Mouse (Mus musculus): ENCODE data around the gene Ift43.
A peak's percentile ranks its signal among the peaks of the same experiment; 100 is the strongest.

Ift43 gene

DNA sequence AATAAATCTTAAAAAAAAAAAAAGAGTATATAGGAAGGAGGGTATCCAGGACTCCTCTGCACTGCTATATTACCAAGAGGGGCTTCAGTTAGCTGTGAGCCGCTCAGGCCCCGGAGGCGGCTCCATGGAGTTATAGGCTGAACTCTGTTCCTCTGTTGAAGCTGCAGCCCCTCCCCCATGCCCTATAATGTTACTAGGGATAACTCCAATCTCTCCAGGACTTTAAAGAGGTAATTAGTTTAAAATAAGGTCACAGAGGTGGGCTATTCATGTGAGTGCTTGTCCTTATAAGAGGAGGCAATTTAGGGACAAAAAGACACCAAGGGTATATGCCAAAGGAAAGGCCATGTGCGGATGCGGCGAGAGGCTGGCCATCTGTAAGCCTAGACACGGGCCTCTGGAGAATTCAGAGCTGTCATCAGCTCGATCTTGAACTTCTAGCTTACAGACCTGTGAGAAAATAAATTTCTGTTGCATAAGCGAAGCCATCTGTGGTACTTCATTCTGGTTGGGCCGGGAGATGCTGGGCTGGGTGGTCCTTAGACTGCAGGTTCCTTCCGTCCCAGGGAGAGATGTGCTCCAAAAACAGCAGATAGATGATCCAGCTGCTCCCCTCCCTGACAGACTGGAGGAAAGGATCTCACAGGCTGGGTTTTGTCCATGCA, 94.5 kb downstream of the Ift43 start:
- no peak for DNase-seq

DNA sequence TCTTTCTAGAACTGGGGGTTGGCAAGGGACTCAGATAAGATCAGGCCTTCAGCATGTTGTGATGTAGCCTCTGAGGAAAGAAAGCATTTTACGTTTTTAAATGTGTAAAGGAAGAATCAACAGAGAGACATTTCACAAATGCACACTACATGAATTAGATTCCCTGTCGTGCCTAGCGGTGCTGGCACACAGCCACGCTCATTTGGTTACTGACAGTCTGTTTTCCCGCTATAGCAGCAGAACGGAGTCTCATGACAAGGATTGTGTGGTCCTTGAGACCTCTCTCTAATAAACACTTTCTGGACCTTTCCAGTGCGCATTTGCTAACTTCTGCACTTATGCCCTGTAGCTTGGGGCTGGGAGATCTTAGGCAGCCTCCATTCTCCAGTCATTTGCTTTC, 96.9 kb downstream of the Ift43 start:
- DNase-seq = no peak

DNA sequence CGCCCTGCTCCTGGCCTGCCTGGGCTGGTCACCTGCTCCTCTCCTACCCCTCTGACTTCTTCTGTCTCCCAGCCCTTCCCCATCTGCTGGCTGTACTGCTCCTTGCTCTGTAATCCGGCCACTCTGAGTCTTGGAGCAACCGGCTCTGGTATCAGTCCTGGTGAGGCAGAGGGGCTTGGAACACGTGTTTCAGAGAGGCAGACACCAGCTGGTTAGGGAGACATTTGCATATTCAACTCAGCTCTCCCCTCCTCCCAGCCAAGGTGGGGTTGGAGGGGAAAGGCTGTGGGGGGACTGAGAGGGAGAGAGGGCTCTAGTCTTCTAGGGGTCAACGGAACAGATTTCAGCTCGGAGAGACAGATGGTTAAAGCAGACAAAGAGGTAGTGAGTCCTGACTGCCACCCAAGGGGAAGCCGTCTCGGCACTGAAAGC, 99.0 kb downstream of the Ift43 start:
- DNase-seq = no peak

DNA sequence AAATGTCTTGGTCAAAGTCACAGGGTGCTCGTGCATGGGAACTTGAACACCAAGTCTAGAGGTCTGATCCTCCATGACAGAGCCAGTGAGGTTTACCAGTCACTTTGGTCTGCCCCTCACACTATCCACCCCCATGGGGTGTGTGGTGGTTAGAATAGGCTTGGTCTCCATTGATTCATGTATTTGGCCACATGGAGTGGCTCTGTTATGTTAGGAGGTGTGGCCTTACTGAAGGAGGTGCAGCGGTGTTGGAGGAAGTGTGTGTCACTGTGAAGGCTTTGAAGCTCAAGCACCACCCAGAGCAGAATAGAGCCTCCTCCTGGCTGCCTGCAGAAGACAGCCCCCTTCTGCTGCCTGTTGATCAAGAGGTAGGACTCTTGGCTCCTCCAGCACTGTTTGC, 99.5 kb downstream of the Ift43 start:
- DNase-seq = no peak

DNA sequence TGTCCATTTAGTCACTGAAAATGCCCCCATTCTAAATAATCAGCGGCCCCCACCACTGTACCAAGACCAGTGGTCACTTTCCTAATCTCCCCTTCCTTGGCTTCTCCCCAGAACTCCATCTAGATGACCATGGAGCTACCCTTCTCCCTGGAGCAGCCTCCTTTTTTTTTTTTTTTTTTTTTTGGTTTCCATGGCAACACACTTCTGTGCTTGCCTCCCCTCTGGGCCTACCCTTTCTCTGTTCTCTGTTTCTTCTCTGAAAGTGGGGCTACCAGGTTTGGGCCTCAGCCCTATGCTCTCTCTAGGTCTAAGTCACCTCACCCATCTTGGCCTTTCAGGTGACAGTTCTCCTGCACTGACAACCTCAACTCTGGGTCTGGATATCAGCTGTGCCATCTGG, 100.1 kb downstream of the Ift43 start:
- no peak for DNase-seq

DNA sequence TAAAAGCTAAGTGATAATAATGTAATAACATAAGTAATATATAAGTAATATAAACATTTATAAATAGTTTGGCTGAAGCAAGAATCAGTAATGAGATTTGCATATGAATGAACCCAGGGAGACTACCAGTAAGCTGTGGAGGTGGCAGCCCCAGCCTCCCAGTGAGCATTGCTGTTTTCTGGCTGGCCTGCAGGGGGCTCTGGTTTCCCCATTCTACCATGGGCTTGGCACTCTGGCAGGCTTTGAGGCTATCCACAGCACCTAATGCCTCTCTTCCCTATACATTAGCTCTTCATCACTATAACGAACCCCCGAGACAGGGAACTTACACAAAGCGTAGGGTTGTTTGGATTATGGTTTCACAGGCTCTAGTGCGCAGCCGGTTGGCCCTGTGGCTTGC, 105.8 kb downstream of the Ift43 start:
- peak in 1 of 2 experiments; percentile 6 for DNase-seq

DNA sequence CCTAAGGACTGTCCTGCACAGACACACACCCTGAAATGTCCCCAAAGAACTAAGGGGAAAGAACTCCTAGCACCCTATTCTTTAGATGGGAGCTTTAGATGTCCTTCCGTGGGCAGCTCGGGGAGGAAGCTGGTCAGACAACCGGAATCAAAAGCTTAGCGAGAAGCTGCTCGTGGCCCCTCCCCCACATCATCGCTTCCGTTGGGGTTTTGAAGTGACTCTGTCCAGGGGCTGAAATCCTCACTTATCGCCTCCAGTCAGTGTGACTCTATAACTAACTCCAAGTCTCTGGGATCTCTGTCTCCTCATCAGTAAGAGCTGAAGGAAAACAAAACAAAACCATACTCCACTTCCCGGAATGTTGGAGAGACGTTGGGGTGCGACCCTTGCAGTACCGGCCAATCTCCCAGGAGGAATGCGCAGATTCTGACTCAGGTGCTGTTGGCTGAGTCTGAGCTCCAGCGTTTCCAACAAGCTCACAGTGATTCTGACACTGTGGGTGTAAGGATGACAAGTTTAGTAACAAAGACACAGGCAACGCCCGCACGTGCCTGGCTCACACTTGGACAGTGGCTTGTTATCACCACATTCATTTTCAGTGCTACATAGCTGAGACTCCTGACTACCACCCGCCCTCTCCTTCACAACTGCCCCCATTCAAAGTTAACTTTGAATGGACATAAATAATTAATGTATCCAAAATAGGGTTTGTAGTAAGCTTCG, 107.4 kb downstream of the Ift43 start:
- DNase-seq = peak in 1 of 2 experiments; percentile 16

DNA sequence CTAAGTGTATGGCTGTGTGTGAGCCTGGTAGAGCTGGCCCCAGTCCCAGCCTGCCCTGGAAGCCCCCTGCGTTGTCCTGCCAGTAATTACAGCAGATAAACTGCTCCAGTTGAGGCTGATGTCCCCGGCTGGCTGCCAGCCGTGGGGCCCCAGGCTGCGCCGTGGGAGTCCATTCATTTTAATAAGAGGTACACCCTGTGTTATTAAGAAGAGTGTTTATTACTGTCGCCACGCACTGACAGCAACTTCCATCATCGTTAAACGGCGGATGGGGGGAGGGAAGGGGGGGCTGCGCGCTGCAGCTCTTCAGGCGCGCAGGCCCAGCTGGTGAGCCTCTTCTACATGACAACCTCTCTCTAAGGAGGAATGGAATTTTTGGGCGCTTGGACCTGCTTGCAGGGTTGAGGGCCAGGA, 109.7 kb downstream of the Ift43 start:
- no peak for DNase-seq

DNA sequence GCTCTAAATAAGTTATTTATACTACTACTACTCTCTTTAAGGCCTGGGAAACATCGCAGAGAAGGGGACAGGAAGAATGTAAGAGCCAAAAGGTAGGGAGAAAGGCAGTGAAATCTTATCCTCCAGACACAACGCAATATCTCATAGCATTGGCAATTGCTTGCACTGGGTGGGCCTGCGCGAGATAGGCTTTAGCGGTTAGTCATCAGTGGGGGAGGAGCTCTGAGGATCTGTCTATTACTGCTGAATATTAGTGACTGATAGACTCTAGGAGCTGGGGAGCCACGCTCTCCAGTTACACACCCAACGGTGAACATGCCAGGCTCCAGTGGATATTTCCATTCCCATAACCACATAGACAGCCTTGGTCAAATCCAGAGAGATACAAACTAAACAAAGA, 114.6 kb downstream of the Ift43 start:
- no peak for DNase-seq

DNA sequence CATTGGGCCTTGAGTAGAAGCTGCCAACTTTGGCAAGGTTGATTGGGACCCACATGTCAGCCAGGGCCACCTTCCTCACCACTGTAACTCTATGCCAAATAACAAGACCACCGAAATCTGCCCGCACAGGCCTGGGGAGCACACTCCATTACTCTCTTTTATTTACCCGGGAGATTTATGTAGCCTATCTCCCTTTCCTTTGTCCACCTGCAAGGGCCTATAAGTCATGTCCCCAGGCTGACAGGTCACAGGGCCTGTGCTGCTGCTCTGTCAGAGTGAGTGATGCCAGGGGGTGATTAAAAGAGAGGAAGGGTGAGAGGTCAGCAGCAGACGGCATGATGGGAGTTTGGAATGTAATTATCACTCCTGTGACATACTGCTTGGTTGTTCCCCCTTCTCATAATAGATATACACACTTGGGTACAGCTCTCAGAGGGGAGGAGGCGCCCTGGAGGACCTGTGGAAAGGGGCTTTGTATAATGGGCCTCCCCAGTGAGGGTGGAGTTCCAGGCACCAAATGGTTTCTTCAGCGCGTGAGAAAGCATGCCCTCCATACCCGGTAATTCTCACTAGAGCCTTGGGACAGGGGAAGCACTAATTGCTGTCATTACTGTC, 121.2 kb downstream of the Ift43 start:
- DNase-seq = no peak

DNA sequence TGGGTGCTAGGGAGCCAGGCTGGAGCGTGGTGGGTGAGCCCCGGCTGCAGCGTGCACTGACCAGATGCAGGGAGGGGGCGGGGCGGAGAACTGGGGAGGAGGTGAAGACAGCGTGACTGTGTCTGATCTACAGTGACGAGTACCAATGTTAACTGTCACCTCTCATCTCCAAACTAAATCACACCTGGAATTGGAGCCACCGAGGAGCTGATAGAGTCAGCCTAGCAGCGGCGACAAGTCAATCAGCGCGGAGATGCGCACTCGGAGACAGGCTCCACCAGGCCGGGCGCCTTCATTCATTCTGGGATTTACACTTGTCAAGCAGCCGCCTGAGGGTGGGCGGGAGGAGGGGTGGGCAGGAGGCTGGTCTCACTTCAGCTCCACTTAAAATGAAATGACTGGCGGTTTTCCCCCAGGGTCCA, 128.8 kb downstream of the Ift43 start:
- DNase-seq = no peak

All from spleen, adult 18-20 months (tissue).